Mouse (Mus musculus) hindbrain, postnatal 0 days (tissue): ENCODE measurements around the gene Wdr77. TPM values are rescaled to one million over a fixed set of nuclear protein-coding genes. Genes with fewer than 3 reads are reported as not detected.
"Not testable (repeated sequence)": the region's sequence is repeated elsewhere in the genome, so short reads cannot be mapped to it uniquely, and the experiment has no call there.

Experiments used
- ATAC-seq: fragments of 200-750 bp; cut with Nextera tagmentation; 2 replicates; pipeline ENCODE4 v1.8.0; 2017; ENCODE audit warnings: mild to moderate bottlenecking, moderate TSS enrichment, moderate library complexity
- DNase-seq: peaks from one replicate; pipeline ENCODE4 v3.0.0-alpha.2; 2015; ENCODE audit warnings: low spot score
- H3K27ac ChIP-seq: fragments of 300-500 bp; sonication (generic); 2 replicates; pipeline ENCODE4 v1.5.1; 2014; ENCODE audit warnings: mild to moderate bottlenecking
- H3K27me3 ChIP-seq: fragments of 300-500 bp; sonication (generic); 2 replicates; pipeline ENCODE4 v1.6.1; 2014; ENCODE audit warnings: low read length, mixed read lengths; ENCODE audit not compliant: insufficient read depth
- H3K36me3 ChIP-seq: fragments of 300-500 bp; sonication (generic); 2 replicates; pipeline ENCODE4 v1.6.1; 2014; ENCODE audit warnings: low read length, mixed read lengths; ENCODE audit not compliant: insufficient read depth
- H3K4me1 ChIP-seq: fragments of 300-500 bp; sonication (generic); 2 replicates; pipeline ENCODE4 v1.6.1; 2014; ENCODE audit warnings: antibody characterized with exemption, low read length, mixed read lengths; ENCODE audit not compliant: insufficient read depth
- H3K4me2 ChIP-seq: fragments of 300-500 bp; sonication (generic); 2 replicates; pipeline ENCODE4 v1.6.1; 2014; ENCODE audit warnings: low read depth, mild to moderate bottlenecking, low read length, moderate library complexity, mixed read lengths
- H3K4me3 ChIP-seq: fragments of 300-500 bp; sonication (generic); 2 replicates; pipeline ENCODE4 v1.5.1; 2014; ENCODE audit warnings: low read length
- H3K9ac ChIP-seq: fragments of 300-500 bp; sonication (generic); replicated peaks from 2 replicates; pipeline ENCODE4 v1.6.1; 2014; ENCODE audit warnings: mild to moderate bottlenecking, low read length, moderate library complexity, mixed read lengths
- H3K9me3 ChIP-seq: fragments of 300-500 bp; sonication (generic); 2 replicates; pipeline ENCODE4 v1.6.1; 2016; ENCODE audit warnings: low read length, mixed read lengths
- CTCF ChIP-seq: IDR thresholded peaks from 2 replicates; pipeline ENCODE4 v1.5.1; 2016; ENCODE audit warnings: antibody characterized with exemption, control low read depth, low read depth
- WGBS: fragments of 180-500 bp; shearing (Covaris S2); extraction: QIAGEN DNeasy Blood & Tissue Kit; methylation state at CpG from one replicate; pipeline ENCODE4 v1.1.7; 2014; 5-methylcytosine and 5-hydroxymethylcytosine counted together
- polyA plus RNA-seq: library from polyadenylated mRNA; unstranded; fragments of >200 nt; fragmentation: Nextera tagmentation; extraction: Ambion mirVana; gene quantifications from 2 replicates; pipeline ENCODE4 v1.2.1, GENCODE M21; 2015
- total RNA-seq: library from RNA; depleted of rRNA; stranded (reverse); fragments of >200 nt; gene quantifications from 2 replicates; pipeline ENCODE4 v1.2.3, GENCODE M21; 2014

Wdr77 gene
- total and polyA plus RNA-seq, 2 experiments from 2014 or later = 70.7 to 88.0 TPM

DNA sequence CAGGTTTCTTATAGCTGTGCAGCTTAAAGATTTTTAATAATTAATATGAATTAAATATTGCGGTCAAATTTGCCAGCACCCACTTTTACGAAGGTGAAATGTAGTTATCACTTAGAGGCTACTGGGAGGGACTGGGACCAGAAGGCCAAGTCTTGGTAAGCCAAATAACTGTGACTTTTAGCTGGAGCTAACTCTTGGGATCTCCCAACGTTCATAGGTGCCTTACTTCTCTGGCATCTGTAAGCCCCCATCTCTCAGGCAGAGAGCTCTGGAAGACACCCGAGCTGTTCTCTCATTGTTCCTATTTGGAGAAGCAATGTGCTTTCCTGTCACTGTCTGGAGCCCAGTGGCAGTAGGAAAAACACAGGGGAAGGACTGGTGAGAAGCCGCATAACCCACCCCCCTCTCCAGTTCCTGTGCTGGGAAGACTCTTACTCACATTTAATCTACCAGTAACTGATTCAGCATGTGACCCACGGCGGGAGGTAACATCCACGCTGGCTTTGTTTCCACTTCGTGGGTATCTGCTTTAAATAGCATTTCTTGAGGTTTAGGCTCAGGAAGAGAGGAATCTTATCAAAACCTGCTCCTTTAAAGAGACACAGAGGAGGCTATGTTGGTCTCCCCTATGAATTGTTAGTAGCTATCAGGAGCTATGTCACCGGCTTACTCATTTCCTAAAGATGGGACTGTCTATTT is 41.4 kb upstream of the Wdr77 start:
- 64% methylated on average over 10 of the region's 10 CpGs for WGBS
- Histone ChIP-seq H3K36me3 (no peaks in the 10 kb centered on the region), H3K9ac (no peak overlapping the region), H3K4me1 (no peaks in the 10 kb centered on the region), H3K4me2 (no peak overlapping the region), H3K4me3 (no peak overlapping the region), H3K9me3 (no peaks in the 10 kb centered on the region), H3K27me3 (no peaks in the 10 kb centered on the region), H3K27ac (no peak overlapping the region)
- DNase-seq (no peak), ATAC-seq (no peak)
- no peak for TF ChIP-seq CTCF

- no peaks in the 10 kb centered on the region for H3K36me3 ChIP-seq
- ATAC-seq (no peak), DNase-seq (no peak)
- no peak overlapping the region for H3K4me2 ChIP-seq
- H3K4me1 ChIP-seq = no peaks in the 10 kb centered on the region
- no peak overlapping the region for H3K4me3 ChIP-seq
- no peak overlapping the region for H3K27ac ChIP-seq
- H3K9ac ChIP-seq = no peak overlapping the region
- no peaks in the 10 kb centered on the region for H3K27me3 ChIP-seq
- TF ChIP-seq CTCF = no peak
- WGBS = 68% methylated on average over 3 of the region's 3 CpGs
- no peaks in the 10 kb centered on the region for H3K9me3 ChIP-seq
These were observed 40.8 kb upstream of the Wdr77 start for GRCm38 (mm10) chr3:105918355-105918745.

GRCm38 (mm10) chr3:105920743-105921142 is 38.4 kb upstream of the Wdr77 start:
- H3K9me3 ChIP-seq, H3K4me2 ChIP-seq, H3K27ac ChIP-seq, H3K4me3 ChIP-seq, H3K27me3 ChIP-seq, H3K9ac ChIP-seq, DNase-seq, H3K36me3 ChIP-seq, H3K4me1 ChIP-seq, ATAC-seq: not testable (repeated sequence)

- no peak overlapping the region for H3K4me2 ChIP-seq
- H3K9me3 ChIP-seq = no peaks in the 10 kb centered on the region
- no peak overlapping the region for H3K9ac ChIP-seq
- no peak for ATAC-seq
- no peaks in the 10 kb centered on the region for H3K27me3 ChIP-seq
- no peak overlapping the region for H3K27ac ChIP-seq
- no peaks in the 10 kb centered on the region for H3K4me1 ChIP-seq
- no peak for TF ChIP-seq CTCF
- no peak for DNase-seq
- whole genome bisulfite sequencing = 78% methylated on average over 2 of the region's 2 CpGs
- H3K36me3 ChIP-seq = no peaks in the 10 kb centered on the region
- no peak overlapping the region for H3K4me3 ChIP-seq
These were observed 37.2 kb upstream of the Wdr77 start for GRCm38 (mm10) chr3:105921959-105922358.

- WGBS = 85% methylated on average over 9 of the region's 9 CpGs
- ATAC-seq = no peak
- no peaks in the 10 kb centered on the region for H3K27me3 ChIP-seq
These were observed 34.6 kb upstream of the Wdr77 start for GRCm38 (mm10) chr3:105924616-105925015.

GRCm38 (mm10) chr3:105927561-105928194 is 31.5 kb upstream of the Wdr77 start:
- TF ChIP-seq CTCF = no peak

More at GRCm38 (mm10) chr3:105924616-105925015, 34.6 kb upstream of the Wdr77 start:
- Histone ChIP-seq H3K9me3 (no peaks in the 10 kb centered on the region), H3K4me2 (no peak overlapping the region), H3K36me3 (no peaks in the 10 kb centered on the region), H3K4me1 (no peaks in the 10 kb centered on the region), H3K4me3 (no peak overlapping the region), H3K27ac (no peak overlapping the region), H3K9ac (no peak overlapping the region)
- no peak for TF ChIP-seq CTCF
- no peak for DNase-seq

GRCm38 (mm10) chr3:105928195-105928569 is 31.0 kb upstream of the Wdr77 start:
- TF ChIP-seq CTCF = no peak
- H3K9ac ChIP-seq = no peak overlapping the region
- DNase-seq = no peak
- no peaks in the 10 kb centered on the region for H3K27me3 ChIP-seq
- no peak overlapping the region for H3K4me2 ChIP-seq
- no peak overlapping the region for H3K27ac ChIP-seq
- H3K4me3 ChIP-seq = no peak overlapping the region
- WGBS = 89% methylated on average over 3 of the region's 3 CpGs
- H3K4me1 ChIP-seq = no peaks in the 10 kb centered on the region
- H3K9me3 ChIP-seq = no peaks in the 10 kb centered on the region
- ATAC-seq = no peak
- no peaks in the 10 kb centered on the region for H3K36me3 ChIP-seq

More at GRCm38 (mm10) chr3:105927561-105928194, 31.5 kb upstream of the Wdr77 start:
- H3K4me2 ChIP-seq = no peak overlapping the region
- no peak for DNase-seq
- no peak overlapping the region for H3K4me3 ChIP-seq
- H3K36me3 ChIP-seq = no peaks in the 10 kb centered on the region
- ATAC-seq = no peak
- WGBS = 82% methylated on average over 7 of the region's 7 CpGs
- no peaks in the 10 kb centered on the region for H3K9me3 ChIP-seq
- no peak overlapping the region for H3K9ac ChIP-seq
- no peaks in the 10 kb centered on the region for H3K4me1 ChIP-seq
- H3K27ac ChIP-seq = no peak overlapping the region
- H3K27me3 ChIP-seq = no peaks in the 10 kb centered on the region
